Mouse (Mus musculus): ENCODE measurements around the gene Helq. TPM values are rescaled to one million over a fixed set of nuclear protein-coding genes. Genes with fewer than 3 reads are reported as not detected.
A peak's percentile ranks its signal among the peaks of the same experiment; 100 is the strongest.

The Helq gene
- polyA plus RNA-seq, 1 experiment from 2014 or later = 29.4 TPM

GRCm38 (mm10) chr5:100736919-100737318 is 61.5 kb downstream of the Helq start:
- DNase-seq (ENCODE audit: low spot score) (no peak), ATAC-seq (replicated peaks; ENCODE audit: low FRiP score) (no peak)
- H3K4me2 ChIP-seq = no peak overlapping the region
- 56% methylated on average over 8 of the region's 8 CpGs for WGBS
- no peak overlapping the region for H3K4me3 ChIP-seq (ENCODE audit: low read depth, low read length)
- no peak overlapping the region for H3K9ac ChIP-seq (ENCODE audit: low read depth, low read length)
- H3K27me3 ChIP-seq (replicated peaks; ENCODE audit: control insufficient read depth, insufficient read depth, low read length) = no peaks in the 10 kb centered on the region
- H3K36me3 ChIP-seq (ENCODE audit: control insufficient read depth, insufficient read depth, low read length) = no peaks in the 10 kb centered on the region
- peaks cover 4% of the 10 kb centered on the region; the same call in 1 of the 2 replicates for H3K4me1 ChIP-seq (replicated peaks; ENCODE audit: control insufficient read depth, insufficient read depth, low read length)
- H3K9me3 ChIP-seq (ENCODE audit: control insufficient read depth, low read length) = no peaks in the 10 kb centered on the region; the same call in 1 of the 2 replicates
- H3K27ac ChIP-seq (ENCODE audit: low read depth, low read length) = no peak overlapping the region

GRCm38 (mm10) chr5:100734535-100734934 is 63.9 kb downstream of the Helq start:
- Histone ChIP-seq H3K27ac (ENCODE audit: low read depth, low read length) (no peak overlapping the region), H3K36me3 (ENCODE audit: control insufficient read depth, insufficient read depth, low read length) (no peaks in the 10 kb centered on the region), H3K9me3 (ENCODE audit: control insufficient read depth, low read length) (no peaks in the 10 kb centered on the region), H3K4me3 (ENCODE audit: low read depth, low read length) (no peak overlapping the region), H3K9ac (ENCODE audit: low read depth, low read length) (no peak overlapping the region), H3K4me2 (no peak overlapping the region), H3K4me1 (replicated peaks; ENCODE audit: control insufficient read depth, insufficient read depth, low read length) (peaks cover 4% of the 10 kb centered on the region; the same call in 1 of the 2 replicates), H3K27me3 (replicated peaks; ENCODE audit: control insufficient read depth, insufficient read depth, low read length) (no peaks in the 10 kb centered on the region)
- DNase-seq (ENCODE audit: low spot score) (no peak), ATAC-seq (replicated peaks; ENCODE audit: low FRiP score) (peak; percentile 68)
- WGBS = 67% methylated on average over 4 of the region's 4 CpGs

- no peaks in the 10 kb centered on the region for H3K4me1 ChIP-seq (replicated peaks; ENCODE audit: control insufficient read depth, insufficient read depth, low read length)
- DNase-seq (ENCODE audit: low spot score) (no peak), ATAC-seq (replicated peaks; ENCODE audit: low FRiP score) (no peak)
- H3K9ac ChIP-seq (ENCODE audit: low read depth, low read length) = no peak overlapping the region
- WGBS = 33% methylated on average over 13 of the region's 13 CpGs
- H3K27me3 ChIP-seq (replicated peaks; ENCODE audit: control insufficient read depth, insufficient read depth, low read length) = no peaks in the 10 kb centered on the region
- no peaks in the 10 kb centered on the region for H3K36me3 ChIP-seq (ENCODE audit: control insufficient read depth, insufficient read depth, low read length)
- no peaks in the 10 kb centered on the region; the same call in 1 of the 2 replicates for H3K9me3 ChIP-seq (ENCODE audit: control insufficient read depth, low read length)
- no peak overlapping the region for H3K27ac ChIP-seq (ENCODE audit: low read depth, low read length)
- no peak overlapping the region for H3K4me3 ChIP-seq (ENCODE audit: low read depth, low read length)
- H3K4me2 ChIP-seq = peak overlapping the region; percentile 42
Observed at GRCm38 (mm10) chr5:100728757-100729156, 69.6 kb downstream of the Helq start.

GRCm38 (mm10) chr5:100726001-100726400 is 72.4 kb downstream of the Helq start:
- Histone ChIP-seq H3K4me3 (ENCODE audit: low read depth, low read length) (no peak overlapping the region), H3K27me3 (replicated peaks; ENCODE audit: control insufficient read depth, insufficient read depth, low read length) (no peaks in the 10 kb centered on the region), H3K4me2 (no peak overlapping the region), H3K36me3 (ENCODE audit: control insufficient read depth, insufficient read depth, low read length) (no peaks in the 10 kb centered on the region), H3K4me1 (replicated peaks; ENCODE audit: control insufficient read depth, insufficient read depth, low read length) (no peaks in the 10 kb centered on the region), H3K9ac (ENCODE audit: low read depth, low read length) (no peak overlapping the region), H3K27ac (ENCODE audit: low read depth, low read length) (no peak overlapping the region), H3K9me3 (ENCODE audit: control insufficient read depth, low read length) (no peaks in the 10 kb centered on the region; the same call in 1 of the 2 replicates)
- 83% methylated on average over 4 of the region's 4 CpGs for WGBS
- ATAC-seq (replicated peaks; ENCODE audit: low FRiP score) (no peak), DNase-seq (ENCODE audit: low spot score) (no peak)

- Histone ChIP-seq H3K9ac (ENCODE audit: low read depth, low read length) (peak within 1 kb of the TSS; percentile 28), H3K4me2 (peak within 1 kb of the TSS; percentile 81), H3K36me3 (ENCODE audit: control insufficient read depth, insufficient read depth, low read length) (no peaks in the 10 kb centered on the region), H3K27me3 (replicated peaks; ENCODE audit: control insufficient read depth, insufficient read depth, low read length) (peaks cover 13% of the 10 kb centered on the region; the same call in 1 of the 2 replicates), H3K4me3 (ENCODE audit: low read depth, low read length) (peak within 1 kb of the TSS; percentile 51), H3K9me3 (ENCODE audit: control insufficient read depth, low read length) (no peaks in the 10 kb centered on the region; the same call in 1 of the 2 replicates), H3K27ac (ENCODE audit: low read depth, low read length) (no peak within 1 kb of the TSS), H3K4me1 (replicated peaks; ENCODE audit: control insufficient read depth, insufficient read depth, low read length) (no peaks in the 10 kb centered on the region; the same call in 1 of the 2 replicates)
- 1% methylated on average over 48 of the region's 56 CpGs for WGBS
- ATAC-seq (replicated peaks; ENCODE audit: low FRiP score) = peak; percentile 63
- peak; percentile 47 for DNase-seq (ENCODE audit: low spot score)
Observed at GRCm38 (mm10) chr5:100719235-100720088, 78.9 kb downstream of the Helq start, which contains the start of gene Hpse. TSS of gene Hpse (minus strand) at chr5:100719716.

- Histone ChIP-seq H3K27me3 (replicated peaks; ENCODE audit: control insufficient read depth, insufficient read depth, low read length) (peaks cover 13% of the 10 kb centered on the region; the same call in 1 of the 2 replicates), H3K4me2 (no peak overlapping the region), H3K36me3 (ENCODE audit: control insufficient read depth, insufficient read depth, low read length) (no peaks in the 10 kb centered on the region), H3K27ac (ENCODE audit: low read depth, low read length) (no peak overlapping the region), H3K4me1 (replicated peaks; ENCODE audit: control insufficient read depth, insufficient read depth, low read length) (no peaks in the 10 kb centered on the region; the same call in 1 of the 2 replicates), H3K9ac (ENCODE audit: low read depth, low read length) (no peak overlapping the region), H3K9me3 (ENCODE audit: control insufficient read depth, low read length) (no peaks in the 10 kb centered on the region), H3K4me3 (ENCODE audit: low read depth, low read length) (no peak overlapping the region)
- 93% methylated on average over 15 of the region's 15 CpGs for WGBS
- no peak for ATAC-seq (replicated peaks; ENCODE audit: low FRiP score)
- DNase-seq (ENCODE audit: low spot score) = no peak
Observed at GRCm38 (mm10) chr5:100716762-100717161, 81.6 kb downstream of the Helq start.

Other genes starting within 250 kb of the Helq start
- gene Plac8, start 226.4 kb downstream of the Helq start, polyA plus RNA-seq (2014; fragmentation: Nextera tagmentation; extraction: Ambion mirVana) = 34.0 and 34.3 TPM in 2 replicates
- 58.7 and 63.6 TPM in 2 replicates for gene Coq2, start 123.5 kb downstream of the Helq start, polyA plus RNA-seq (2014; fragmentation: Nextera tagmentation; extraction: Ambion mirVana)
- 2.0 and 3.0 TPM in 2 replicates for gene Hpse, start 78.9 kb downstream of the Helq start, polyA plus RNA-seq (2014; fragmentation: Nextera tagmentation; extraction: Ambion mirVana)
- 210 and 211 TPM in 2 replicates for gene Mrps18c, start within 50 bp of the Helq start, polyA plus RNA-seq (2014; fragmentation: Nextera tagmentation; extraction: Ambion mirVana)
- 36.8 and 37.4 TPM in 2 replicates for gene Abraxas1, start 22.4 kb upstream of the Helq start, polyA plus RNA-seq (2014; fragmentation: Nextera tagmentation; extraction: Ambion mirVana)
- 0.60 and 1.2 TPM in 2 replicates for gene Gpat3, start 47.1 kb upstream of the Helq start, polyA plus RNA-seq (2014; fragmentation: Nextera tagmentation; extraction: Ambion mirVana)

Measured in liver, embryonic 11.5 days (tissue).